Mouse (Mus musculus) CD8-positive naive resting alpha-beta T cell, adult 2 months (primary cell): ENCODE measurements around the gene Pafah2.
A peak's percentile ranks its signal among the peaks of the same experiment; 100 is the strongest.

ENCODE experiments used
- DNase-seq, 2 experiments: peaks; one replicate each; pipeline ENCODE4 v3.0.0; 2022; ENCODE audit warnings: low read depth in 2 of 2, low spot score in 2 of 2

Gene Pafah2

DNA sequence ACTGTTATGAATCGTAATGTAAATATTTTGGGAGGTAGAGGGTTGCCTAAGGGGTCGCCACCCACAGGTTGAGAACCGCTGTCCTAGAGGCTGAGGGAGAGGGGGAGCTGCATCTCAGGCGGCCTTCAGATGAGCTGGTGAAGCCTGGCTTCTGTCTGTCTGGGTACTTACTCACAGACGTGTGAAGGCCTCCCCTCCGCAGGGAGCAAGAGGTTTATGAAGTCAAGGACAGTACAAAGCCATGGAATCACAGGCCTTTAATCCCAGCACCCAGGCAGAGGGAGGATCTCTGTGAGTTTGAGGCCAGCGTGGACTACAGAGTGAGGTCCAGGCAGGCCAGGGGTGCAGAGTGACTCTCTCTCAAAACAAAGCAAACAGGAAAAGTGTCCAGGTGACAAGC, 21.0 kb downstream of the Pafah2 start:
- no peak for DNase-seq

DNA sequence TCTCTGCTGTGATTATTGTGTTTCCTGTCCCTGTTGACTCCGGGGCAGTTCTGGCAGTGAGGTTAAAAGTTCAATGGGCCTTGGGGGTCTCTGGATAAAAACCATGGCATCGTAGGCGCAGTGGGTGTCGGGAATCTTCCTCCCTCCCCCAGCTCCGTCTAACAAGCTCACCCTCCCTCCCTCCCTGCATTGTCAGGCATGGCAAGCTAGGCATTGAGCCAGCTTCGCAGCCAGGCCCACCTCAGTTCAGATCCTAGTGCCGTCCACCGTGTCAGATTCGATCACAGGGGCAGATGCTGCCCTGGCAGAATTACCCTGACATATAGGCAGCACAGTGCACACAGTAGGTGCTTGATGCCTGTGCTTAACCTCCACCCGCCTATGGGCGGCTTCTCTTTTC, 25.9 kb downstream of the Pafah2 start:
- no peak for DNase-seq

DNA sequence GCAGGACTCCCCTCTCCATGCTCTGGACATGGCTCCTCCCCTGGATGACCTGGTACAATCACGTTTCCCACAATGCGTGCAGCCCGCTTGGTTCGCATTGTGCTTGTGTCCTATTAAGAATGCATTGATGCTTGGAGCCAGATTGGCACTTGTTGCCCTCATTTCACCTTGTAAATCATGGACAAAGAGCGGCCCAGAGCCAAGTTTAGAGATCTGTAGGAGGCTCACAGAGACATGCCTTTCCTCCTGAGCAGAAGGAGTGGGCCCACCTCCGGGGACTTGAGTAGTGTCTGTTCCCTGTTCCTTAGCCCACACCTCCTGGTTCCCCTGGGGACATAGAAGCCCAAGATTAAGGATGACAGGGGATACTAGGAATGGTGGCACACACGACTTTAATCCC, 27.8 kb downstream of the Pafah2 start:
- DNase-seq, result no peak

DNA sequence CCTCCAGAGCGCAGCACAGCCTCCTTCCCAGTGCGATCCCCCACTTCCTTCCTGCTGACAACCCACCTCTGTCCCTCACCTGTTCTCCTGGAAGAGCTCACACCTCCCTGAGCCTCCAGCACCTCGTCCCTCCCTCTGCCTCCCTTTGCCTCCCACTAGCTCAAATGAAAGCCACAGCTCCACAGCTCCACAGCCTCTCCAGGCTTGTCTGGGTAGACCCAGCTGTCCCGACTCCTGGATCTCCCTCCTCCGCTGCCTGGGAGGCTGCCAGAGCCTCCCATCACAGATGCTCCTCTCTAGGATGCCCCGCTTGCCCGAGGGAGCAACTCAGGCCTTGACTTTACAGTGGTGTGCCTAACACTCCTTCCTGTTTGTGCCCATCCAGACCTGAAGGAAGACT, 29.0 kb downstream of the Pafah2 start:
- DNase-seq, result no peak

DNA sequence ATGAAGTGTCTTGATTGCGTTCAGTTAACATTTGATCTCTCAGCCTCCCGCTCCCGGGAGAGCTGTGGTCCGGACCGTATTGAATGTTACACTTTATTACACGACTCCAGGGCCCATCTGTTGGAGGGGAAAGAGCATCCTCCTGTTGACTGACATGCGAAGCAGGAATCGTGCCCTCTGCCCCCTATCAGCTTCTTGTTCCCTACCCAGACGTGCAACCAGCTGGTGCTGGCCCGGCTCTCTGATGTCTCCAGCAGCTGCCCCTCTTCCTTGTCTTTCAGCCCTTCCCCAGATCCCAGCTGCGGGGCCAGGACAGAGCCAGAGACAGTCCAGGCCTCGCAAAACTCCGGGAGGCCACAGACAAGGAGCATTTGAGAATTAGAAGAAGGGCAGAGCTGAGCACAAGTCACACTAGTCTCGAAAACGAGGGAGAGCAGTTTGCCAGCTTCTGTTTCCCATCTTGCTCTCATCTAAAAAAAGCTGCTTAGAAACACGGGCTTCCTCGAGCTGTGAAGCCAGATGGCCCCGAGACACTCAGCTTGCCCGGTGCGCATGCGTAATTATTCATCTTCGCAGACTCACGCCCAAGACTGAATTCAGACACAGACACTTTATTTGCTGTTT, 34.4 kb downstream of the Pafah2 start:
- no peak for DNase-seq

DNA sequence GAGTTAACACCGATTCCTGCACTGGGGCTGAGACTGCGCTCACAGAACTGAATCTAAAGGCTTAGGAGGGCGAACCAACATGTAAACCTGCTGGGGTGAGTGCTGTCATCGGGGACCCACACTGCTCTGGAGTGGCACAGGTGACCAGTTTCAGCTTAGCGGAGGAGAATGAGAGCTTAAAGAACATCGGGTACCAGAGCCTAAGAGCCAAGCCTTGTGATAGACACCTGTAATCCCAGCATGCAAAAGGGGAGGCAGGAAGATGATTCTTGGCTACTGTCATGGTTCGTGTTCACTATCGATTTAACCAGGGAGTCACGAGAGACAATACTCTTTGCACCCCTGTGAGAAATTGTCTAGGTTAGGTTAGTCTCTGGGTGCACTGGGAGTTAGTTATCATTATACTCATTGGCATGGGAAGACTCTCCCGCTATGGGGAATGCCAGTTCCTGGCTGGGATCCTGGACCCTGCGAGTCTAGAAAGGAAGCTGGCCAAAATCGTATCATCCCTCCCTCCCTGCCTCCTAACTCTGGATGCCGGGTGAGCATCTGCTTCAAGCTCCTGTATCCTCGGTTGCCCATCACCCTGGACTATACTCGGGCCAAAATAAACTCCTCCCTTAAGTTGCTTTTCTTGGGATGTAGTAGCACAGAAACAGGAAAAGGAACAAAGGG, 36.7 kb downstream of the Pafah2 start:
- no peak for DNase-seq

DNA sequence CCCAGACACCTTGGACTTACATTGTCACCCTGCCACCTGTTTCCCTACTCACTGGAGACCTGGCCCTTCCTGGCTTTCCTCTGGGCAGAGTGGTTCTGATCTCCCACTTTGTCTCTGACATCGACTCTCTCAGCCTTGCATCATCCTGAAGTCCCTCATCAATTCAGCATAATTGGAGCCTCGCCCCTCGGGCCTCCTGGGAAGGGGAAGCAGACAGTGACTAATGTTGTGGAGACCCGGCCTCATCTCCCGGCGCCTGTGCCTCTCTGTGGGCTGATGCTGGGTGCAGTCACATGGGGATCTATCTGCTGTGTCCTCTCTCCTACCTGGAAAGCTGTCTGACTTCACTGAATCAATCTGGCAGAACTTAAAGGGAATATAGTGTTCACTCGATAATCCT, 40.1 kb downstream of the Pafah2 start:
- DNase-seq, result no peak

DNA sequence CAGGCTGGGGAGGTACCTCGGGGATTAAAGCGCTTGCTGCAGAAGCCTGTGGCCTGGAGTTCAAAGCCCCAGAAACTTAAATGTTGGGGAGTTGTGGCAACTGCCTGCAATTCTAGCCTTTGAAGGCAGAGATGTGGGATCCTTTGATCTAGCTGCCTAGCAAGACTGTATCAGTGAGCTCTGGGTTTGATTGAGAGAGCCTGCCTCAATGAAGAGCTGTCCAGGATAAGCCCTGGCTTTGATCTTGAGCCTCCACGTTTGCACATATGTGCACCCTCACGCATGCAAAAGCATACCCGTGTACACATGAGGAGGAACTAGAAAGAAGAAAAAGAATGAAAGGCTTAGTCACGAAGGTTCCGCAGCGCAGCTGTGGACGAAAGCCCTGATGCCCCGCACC, 40.5 kb downstream of the Pafah2 start:
- DNase-seq, result peak in 1 of 2 experiments; percentile 10

DNA sequence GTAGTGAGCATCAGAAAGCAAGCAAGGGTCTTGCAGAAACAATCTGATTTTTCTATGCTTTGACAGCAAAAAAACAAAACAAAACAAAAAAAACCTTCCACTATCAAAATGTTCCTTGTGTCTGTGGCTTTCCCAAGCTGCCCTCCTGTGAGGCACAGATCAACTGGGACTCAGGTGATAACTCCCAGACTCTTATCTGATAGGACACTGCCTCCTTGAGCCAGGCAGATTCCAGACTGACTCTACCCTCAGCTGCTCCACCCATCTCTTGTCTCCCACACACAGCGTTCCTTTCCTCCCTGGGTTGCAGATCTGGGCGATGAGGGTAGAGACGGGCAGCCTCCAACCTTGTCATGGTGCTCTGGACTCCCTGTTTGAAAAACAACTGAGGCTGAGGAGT, 43.0 kb downstream of the Pafah2 start:
- no peak for DNase-seq

DNA sequence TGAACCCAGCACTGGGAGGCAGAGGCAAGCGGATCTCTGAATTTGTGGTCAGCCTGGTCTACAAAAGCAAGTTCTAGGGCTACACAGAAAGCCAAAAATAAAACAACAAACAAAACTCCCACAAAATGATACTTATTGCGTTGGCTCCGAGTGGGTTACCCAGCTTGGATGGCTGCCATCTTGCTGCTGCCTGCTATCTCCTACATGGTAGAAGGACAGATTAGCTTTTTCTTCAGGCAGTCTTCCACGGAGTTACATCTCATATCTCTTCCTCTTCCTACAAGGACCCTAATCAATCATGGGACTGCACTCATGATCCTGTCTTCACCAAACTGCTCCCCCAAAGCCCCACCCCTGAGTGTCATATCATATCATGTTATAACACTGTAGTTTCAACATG, 43.8 kb downstream of the Pafah2 start:
- no peak for DNase-seq

DNA sequence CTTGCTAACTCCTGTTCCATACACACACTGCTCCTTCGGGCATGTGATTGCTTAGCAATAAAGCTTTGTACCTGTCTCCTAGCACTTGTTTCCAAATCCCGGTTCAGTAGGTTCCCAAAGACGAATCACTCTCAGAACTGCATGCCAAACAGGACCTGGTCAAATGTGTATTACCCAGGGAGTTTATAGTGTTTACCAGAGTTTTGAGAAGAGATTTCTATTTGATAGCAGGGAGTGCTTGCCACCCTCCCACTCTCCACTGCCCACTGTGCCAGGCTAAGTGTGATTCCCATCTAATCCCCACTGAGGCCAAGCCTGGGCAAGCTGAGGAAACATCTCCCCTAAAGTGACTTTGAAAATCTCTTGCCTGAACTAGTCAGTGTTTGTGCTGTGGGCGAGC, 46.1 kb downstream of the Pafah2 start:
- DNase-seq, result no peak

DNA sequence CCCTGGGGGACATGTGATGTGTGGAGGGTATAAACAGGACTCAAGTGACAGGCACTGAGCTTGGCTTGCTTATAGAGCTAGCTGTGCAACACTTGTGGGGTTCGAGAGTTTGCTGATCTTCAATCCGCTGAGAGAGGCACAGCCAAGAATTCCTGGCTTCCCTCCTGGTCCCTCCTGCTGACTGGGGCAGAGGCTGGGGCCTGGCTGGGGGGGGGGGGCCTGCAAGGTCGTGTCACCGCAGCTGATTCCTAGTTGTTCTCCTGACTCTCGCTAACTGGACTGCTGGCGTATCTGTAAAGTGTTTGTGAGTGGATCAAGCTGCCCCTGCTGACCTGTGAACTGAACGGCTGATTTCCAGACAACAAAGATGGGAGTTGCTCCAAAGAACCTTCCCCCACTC, 47.5 kb downstream of the Pafah2 start:
- DNase-seq, result no peak

DNA sequence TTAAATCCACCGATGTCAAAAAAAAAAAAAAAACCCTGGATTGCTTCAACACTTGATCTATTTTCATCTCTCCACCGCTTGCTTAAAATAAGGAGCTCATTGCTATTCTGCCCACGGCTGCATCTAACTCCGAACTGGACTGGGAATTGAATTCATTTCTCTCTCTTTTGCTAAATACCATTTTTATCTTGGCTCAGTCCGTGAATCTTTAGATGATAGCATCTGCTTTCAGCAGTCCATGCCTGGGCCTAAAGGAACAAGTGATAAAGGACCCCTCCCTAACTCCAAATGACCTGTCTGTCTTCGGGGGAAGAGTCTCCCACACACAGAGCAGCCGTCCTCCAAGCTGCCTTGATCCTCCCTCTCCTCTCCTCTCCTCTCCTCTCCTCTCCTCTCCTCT, 48.8 kb downstream of the Pafah2 start:
- DNase-seq, result no peak

DNA sequence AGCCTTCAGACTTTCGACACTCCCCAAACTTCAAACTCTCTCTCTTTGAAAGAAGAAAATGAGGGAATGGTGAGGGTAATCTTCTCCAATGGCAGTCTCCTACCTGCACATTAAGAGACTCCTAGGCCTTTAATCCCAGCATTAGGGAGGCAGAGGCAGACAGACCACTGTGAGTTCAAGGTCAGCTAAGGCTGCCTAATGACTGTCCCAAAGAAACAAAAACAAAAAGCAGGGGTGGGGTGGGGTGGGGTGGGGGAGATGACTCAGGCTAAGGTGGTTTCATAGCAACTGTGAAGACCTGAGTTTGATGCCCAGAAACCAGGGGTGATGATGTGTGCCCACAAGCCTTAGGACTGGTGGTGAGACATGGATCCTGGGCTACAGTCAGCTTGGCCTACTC, 49.4 kb downstream of the Pafah2 start:
- DNase-seq, result no peak

DNA sequence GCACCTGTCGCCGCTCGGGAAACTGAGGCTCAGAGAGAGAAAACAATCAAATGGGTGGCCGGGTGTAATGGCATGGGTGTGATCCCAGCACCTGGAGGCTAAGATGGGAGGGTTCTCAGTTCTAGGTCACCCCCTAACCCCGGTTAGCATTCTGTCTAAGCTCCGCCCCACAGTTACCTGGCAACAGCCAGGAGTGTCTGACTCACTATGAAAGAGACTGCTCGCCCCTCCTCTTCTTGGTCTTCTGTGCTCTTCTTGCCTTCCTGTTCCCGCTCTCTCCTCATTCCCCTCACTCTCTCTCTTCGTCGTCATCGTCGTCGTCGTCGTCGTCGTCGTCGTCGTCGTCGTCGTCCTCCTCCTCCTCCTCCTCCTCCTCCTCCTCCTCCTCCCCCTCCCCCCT, 51.8 kb downstream of the Pafah2 start:
- no peak for DNase-seq

DNA sequence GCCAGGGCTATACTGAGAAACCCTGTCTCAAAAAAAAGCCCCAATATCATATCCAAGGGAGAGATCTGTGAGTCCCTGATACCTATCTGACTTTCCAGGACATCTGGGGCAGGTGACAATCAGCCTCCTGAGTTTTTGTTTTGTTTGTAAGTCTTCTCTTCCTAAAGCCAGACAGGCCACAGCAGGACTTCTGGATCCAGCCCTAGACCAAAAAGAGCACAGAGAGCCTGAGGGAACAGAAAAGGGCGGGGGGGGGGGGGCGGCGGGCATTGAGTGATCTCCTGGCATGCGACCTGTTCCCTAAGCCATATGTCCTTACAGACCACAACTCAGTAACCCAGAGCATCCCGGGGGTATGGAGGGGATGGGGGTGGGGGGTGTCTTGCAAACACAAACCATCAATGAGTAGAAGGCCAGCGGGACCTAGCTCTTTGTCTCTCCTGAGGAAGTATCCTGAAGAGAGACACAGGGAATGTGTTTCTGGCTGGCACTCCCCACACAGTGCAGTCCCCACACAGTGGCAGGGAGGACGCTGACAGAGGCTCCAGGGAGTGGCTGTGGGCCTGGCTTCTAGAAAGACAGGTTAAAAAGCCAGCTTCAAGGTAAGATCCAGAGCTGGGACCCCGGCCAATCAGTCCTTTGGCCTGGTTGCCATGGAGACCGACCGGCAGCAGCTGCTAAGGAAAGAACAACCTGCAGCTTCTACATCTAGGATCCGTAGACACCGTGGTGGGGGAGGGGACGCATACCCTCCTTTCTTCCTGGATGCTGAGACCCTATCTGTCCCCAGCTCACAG, 53.7 kb downstream of the Pafah2 start:
- no peak for DNase-seq

DNA sequence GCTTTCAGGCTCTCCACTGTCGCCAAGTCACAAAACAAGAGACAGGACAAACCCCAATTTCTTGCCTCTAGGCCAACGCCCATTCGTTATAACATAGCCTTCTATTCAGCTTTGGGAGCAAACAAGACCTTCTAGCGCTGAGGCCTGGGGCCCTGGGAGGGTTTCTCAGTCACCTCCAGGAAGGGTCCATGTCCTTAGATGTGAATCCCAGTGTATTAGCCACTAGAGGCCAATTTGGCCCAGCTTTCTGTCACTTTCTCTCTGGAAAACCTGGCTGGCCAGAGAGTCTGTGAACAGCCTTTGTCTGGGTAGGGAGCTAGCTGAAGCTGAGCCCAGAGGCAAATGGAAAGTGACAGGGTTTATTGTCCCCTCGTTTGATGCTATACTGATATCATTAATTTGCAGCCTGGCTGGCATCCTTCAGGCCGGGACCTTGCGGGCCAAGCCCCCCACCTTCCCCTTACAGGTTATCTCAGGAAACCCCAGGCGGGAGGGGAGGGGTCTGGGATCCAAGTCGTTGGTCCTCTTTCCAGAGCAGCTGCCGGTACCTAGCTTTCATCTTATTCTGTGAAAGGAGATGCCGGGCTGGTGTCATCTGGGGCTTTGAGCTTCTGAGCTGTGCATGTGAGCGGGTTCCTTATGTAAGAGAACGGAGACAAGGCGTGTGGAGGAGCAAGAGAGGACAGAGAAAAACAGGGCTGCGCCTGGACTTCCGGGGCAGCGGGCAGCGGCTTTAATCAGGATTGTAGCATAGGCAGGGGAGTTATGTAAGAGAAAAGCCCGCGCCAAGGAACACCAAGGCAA, 54.5 kb downstream of the Pafah2 start:
- DNase-seq, result no peak

DNA sequence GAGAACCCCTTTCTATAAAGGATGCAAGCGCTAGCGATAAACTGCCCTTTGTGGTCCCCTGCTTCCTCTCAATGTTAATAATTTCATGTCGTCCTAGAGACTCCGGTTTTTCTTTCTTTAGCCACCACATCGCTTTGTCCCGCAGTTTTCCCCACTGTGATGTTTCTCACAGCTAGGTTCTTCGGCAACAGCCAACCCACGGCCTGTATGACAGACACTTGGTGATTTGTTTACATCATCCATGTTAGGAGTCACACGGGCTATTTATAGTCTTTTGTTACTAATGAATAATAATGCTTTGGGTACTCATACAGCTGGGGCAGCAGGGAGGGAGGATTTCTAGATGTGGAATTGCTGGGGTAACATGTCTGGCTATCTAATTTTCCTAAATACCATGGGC, 55.4 kb downstream of the Pafah2 start:
- no peak for DNase-seq

DNA sequence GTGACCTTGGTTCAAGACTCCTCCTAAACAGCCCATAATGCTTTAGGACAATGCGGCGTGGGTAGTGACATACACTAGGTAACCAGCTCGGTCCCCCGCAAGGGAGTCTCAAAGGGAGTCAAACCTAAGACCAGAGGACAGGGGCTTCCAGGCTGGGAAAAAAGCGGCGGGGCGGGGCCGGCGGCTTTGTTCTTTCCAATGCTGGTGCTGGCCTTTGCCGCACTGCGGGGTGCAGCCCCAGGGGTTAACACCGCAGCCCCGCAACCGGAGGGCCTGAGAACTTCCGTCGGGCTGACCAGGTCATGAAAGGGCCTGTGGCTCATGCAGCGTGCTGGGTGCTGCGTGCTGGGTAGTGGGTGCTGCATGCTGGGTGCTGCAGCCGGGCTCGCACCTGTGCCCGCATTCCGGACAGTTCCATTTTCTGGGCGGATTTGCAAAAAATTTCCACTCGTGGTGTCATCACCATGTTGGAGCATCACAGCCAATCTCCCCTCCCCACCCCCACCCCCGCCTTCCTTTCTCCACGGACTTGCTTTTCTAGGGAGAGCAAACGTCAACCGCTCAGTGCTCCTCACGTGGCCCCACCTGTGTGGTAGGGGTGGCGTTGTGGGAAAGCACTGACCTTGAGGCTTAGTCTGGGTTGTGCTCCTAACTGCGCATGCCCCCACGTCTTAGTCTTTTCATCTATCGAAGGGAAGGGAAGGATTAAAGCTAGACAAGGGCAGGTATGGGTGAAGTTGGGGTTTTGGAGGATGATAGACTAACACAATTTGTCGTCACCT, 57.7 kb downstream of the Pafah2 start:
- DNase-seq, result no peak

DNA sequence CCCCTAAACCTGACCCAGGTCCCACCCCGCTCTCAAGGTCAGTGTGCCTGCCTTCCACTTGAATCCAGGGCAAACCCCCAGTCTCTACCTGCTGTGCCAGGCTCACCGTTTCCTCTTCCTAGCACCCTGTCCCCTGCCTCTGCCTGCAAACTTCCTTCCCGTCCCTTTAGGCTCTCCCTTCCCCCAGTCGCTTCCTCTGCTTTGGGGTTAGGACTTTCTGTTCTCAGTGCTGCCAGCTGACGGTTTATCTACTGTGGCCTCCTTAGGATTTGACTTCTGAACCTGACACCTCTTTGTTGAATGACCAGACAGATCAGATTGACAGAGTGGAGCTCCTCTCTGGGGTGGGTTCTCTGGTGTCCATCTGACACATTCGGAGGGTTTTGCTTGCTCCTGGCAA, 59.2 kb downstream of the Pafah2 start:
- DNase-seq, result no peak
